Mouse (Mus musculus) heart, embryonic 16.5 days (tissue): ENCODE measurements at regions not wholly inside any gene's neighbourhood (a gene's known extent, or its start where the extent isn't known, plus 50 kb on each side); places are given as distances from the start of the nearest gene placed in this dataset.

ENCODE experiments used
- ATAC-seq: fragments of 200-750 bp; cut with Nextera tagmentation; replicated peaks from 2 replicates; pipeline ENCODE4 v1.8.0; 2017; ENCODE audit warnings: moderate number of reproducible peaks; ENCODE audit not compliant: insufficient read depth, low FRiP score; ENCODE audit errors: extremely low read depth
- H3K27ac ChIP-seq: fragments of 300-500 bp; sonication (generic); 2 replicates; pipeline ENCODE4 v1.5.1; 2014; ENCODE audit warnings: mild to moderate bottlenecking, low read length, control low read depth, moderate library complexity
- H3K27me3 ChIP-seq: fragments of 300-500 bp; sonication (generic); 2 replicates; pipeline ENCODE4 v1.6.1; 2014; ENCODE audit warnings: low read length, mixed read lengths; ENCODE audit not compliant: control insufficient read depth, insufficient read depth
- H3K36me3 ChIP-seq: fragments of 300-500 bp; sonication (generic); 2 replicates; pipeline ENCODE4 v1.6.1; 2014; ENCODE audit not compliant: control insufficient read depth, insufficient read depth
- H3K4me1 ChIP-seq: fragments of 300-500 bp; sonication (generic); 2 replicates; pipeline ENCODE4 v1.6.1; 2014; ENCODE audit warnings: low read length, mixed read lengths; ENCODE audit not compliant: control insufficient read depth, insufficient read depth
- H3K4me2 ChIP-seq: fragments of 300-500 bp; sonication (generic); 2 replicates; pipeline ENCODE4 v1.6.1; 2014; ENCODE audit warnings: low read depth, mild to moderate bottlenecking, control low read depth, low read length
- H3K4me3 ChIP-seq: fragments of 300-500 bp; sonication (generic); 2 replicates; pipeline ENCODE4 v1.5.1; 2014; ENCODE audit warnings: mild to moderate bottlenecking, control low read depth, low read length
- H3K9ac ChIP-seq: fragments of 300-500 bp; sonication (generic); 2 replicates; pipeline ENCODE4 v1.6.1; 2014; ENCODE audit warnings: low read length, control low read depth
- H3K9me3 ChIP-seq: fragments of 300-500 bp; sonication (generic); replicated peaks from 2 replicates; pipeline ENCODE4 v1.6.1; 2016; ENCODE audit warnings: low read length; ENCODE audit not compliant: control insufficient read depth
- WGBS: fragments of 180-500 bp; shearing (Covaris S2); extraction: QIAGEN DNeasy Blood & Tissue Kit; methylation state at CpG from one replicate; pipeline ENCODE4 v1.1.7; 2014; 5-methylcytosine and 5-hydroxymethylcytosine counted together

GRCm38 (mm10) chr2:48223084-48223799 is 590.7 kb upstream of the Acvr2a start:
- H3K9ac ChIP-seq: no peak overlapping the region
- H3K4me3 ChIP-seq: no peak overlapping the region
- H3K27ac ChIP-seq: no peak overlapping the region
- ATAC-seq: no peak
- H3K27me3 ChIP-seq: 0 out of 2 replicates have a peak, but pooled peaks cover 2% of the 10 kb centered on the region
- H3K4me2 ChIP-seq: no peak overlapping the region
- H3K36me3 ChIP-seq: no peaks in the 10 kb centered on the region
- no peaks in the 10 kb centered on the region for H3K4me1 ChIP-seq
- WGBS: 49% methylated on average over 2 of the region's 2 CpGs
- H3K9me3 ChIP-seq: no peaks in the 10 kb centered on the region

GRCm38 (mm10) chr2:48250174-48250573 is 563.7 kb upstream of the Acvr2a start:
- no peaks in the 10 kb centered on the region for H3K36me3 ChIP-seq
- no peak overlapping the region for H3K9ac ChIP-seq
- 82% methylated on average over 4 of the region's 4 CpGs for WGBS
- no peak for ATAC-seq
- H3K4me3 ChIP-seq: no peak overlapping the region
- no peak overlapping the region for H3K4me2 ChIP-seq
- H3K27ac ChIP-seq: no peak overlapping the region
- no peaks in the 10 kb centered on the region for H3K4me1 ChIP-seq
- no peaks in the 10 kb centered on the region for H3K9me3 ChIP-seq
- no peaks in the 10 kb centered on the region for H3K27me3 ChIP-seq

GRCm38 (mm10) chr2:48260299-48260698 is 553.6 kb upstream of the Acvr2a start:
- Histone ChIP-seq H3K36me3 (no peaks in the 10 kb centered on the region), H3K4me3 (no peak overlapping the region), H3K4me2 (no peak overlapping the region), H3K9ac (no peak overlapping the region), H3K27ac (no peak overlapping the region), H3K9me3 (no peaks in the 10 kb centered on the region), H3K27me3 (no peaks in the 10 kb centered on the region), H3K4me1 (no peaks in the 10 kb centered on the region)
- 69% methylated on average over 2 of the region's 2 CpGs for WGBS
- ATAC-seq: no peak
